19 mouse cellular contexts compared by ENCODE assay signal in genomic region chr11:102331806-102332205, GRCm38 (mm10). TPM values are rescaled to one million over a fixed set of nuclear protein-coding genes. Genes with fewer than 3 reads are reported as not detected.
"Had no signal": no experiment of that assay in that cellular context is flagged by ENCODE, and none has a peak within 500 bp of the region (broad histone marks: within the 10 kb centered on the region; RNA-seq: fewer than 3 reads in every experiment).

No protein-coding gene starts in this region.

- H3K4me3 ChIP-seq: midbrain, embryonic 10.5 days; midbrain, embryonic 12.5 days; myocyte; neural tube, embryonic 13.5 days; neural tube, embryonic 15.5 days; stomach, embryonic 15.5 days had no signal

- DNase-seq: lung, adult 18-20 months; lung, embryonic 14.5 days; lung, postnatal 10 days; lung, postnatal 4 days; midbrain, embryonic 14.5 days; retina, postnatal 1 day; right cerebral cortex, adult 18-20 months; thymus, adult 2 months; thymus, postnatal 25 days; thymus, postnatal 4 days had no signal

- H3K9ac ChIP-seq: lung, embryonic 14.5 days; midbrain, embryonic 12.5 days; neural tube, embryonic 13.5 days; neural tube, embryonic 15.5 days; stomach, embryonic 15.5 days had no signal

- H3K27me3 ChIP-seq: midbrain, embryonic 12.5 days; neural tube, embryonic 13.5 days; neural tube, embryonic 15.5 days; stomach, embryonic 15.5 days had no signal

- H3K9me3 ChIP-seq: midbrain, embryonic 10.5 days; midbrain, embryonic 12.5 days; neural tube, embryonic 13.5 days; neural tube, embryonic 15.5 days; stomach, embryonic 15.5 days had no signal

- H3K27ac ChIP-seq: midbrain, embryonic 10.5 days; midbrain, embryonic 12.5 days; neural tube, embryonic 13.5 days; neural tube, embryonic 15.5 days; stomach, embryonic 15.5 days; stomach, postnatal 0 days had no signal

- H3K36me3 ChIP-seq: midbrain, embryonic 10.5 days; midbrain, embryonic 12.5 days; neural tube, embryonic 13.5 days; neural tube, embryonic 15.5 days; stomach, embryonic 15.5 days had no signal

RNA-seq across cellular contexts. Expression of gene Slc4a1, which starts 34.2 kb away (rescaled TPM):
- polyA plus RNA-seq: myocyte; testis, adult 2 months; urinary bladder, adult 2 months had no signal
